Mouse (Mus musculus) G1E (cell line): ENCODE results near the gene Insr.

Experiments used
- CTCF ChIP-seq: IDR thresholded peaks from 2 replicates; pipeline ENCODE4 v1.5.1; 2012; ENCODE audit warnings: low read depth, low read length, inconsistent platforms, mixed read lengths
- POLR2AphosphoS5 ChIP-seq: IDR thresholded peaks from 2 replicates; pipeline ENCODE4 v1.6.1; 2012; ENCODE audit warnings: low read depth, low read length, inconsistent platforms; ENCODE audit not compliant: insufficient replicate concordance
- TAL1 ChIP-seq: conservative IDR thresholded peaks from 2 replicates; pipeline ENCODE4 v1.6.1; 2012; ENCODE audit warnings: low read depth, low read length, inconsistent platforms, mixed read lengths

GRCm38 (mm10) chr8:3243229-3243628, 36.2 kb downstream of the Insr start:
- TF ChIP-seq CTCF (no peak), POLR2AphosphoS5 (no peak), TAL1 (no peak)
